Mouse (Mus musculus) G1E (cell line): ENCODE measurements around the gene Bmp5. TPM values are rescaled to one million over a fixed set of nuclear protein-coding genes. Genes with fewer than 3 reads are reported as not detected.
"Not testable (repeated sequence)": the region's sequence is repeated elsewhere in the genome, so short reads cannot be mapped to it uniquely, and the experiment has no call there.

Source experiments
- ATAC-seq: 2 replicates; pipeline ENCODE4 v1.8.0; 2016; ENCODE audit warnings: mild to moderate bottlenecking; ENCODE audit not compliant: insufficient number of reproducible peaks, poor library complexity, low FRiP score, severe bottlenecking; ENCODE audit errors: extremely low read depth
- DNase-seq: peaks from one replicate; pipeline ENCODE4 v3.0.0; 2012; ENCODE audit warnings: low spot score
- H3K27me3 ChIP-seq: 2 replicates; pipeline ENCODE4 v1.6.1; 2012; ENCODE audit warnings: mild to moderate bottlenecking, low read length, inconsistent platforms; ENCODE audit not compliant: insufficient read depth
- H3K36me3 ChIP-seq: replicated peaks from 2 replicates; pipeline ENCODE3; 2012; ENCODE audit warnings: mild to moderate bottlenecking, inconsistent platforms
- H3K4me1 ChIP-seq: 2 replicates; pipeline ENCODE4 v1.6.1; 2012; ENCODE audit warnings: low read depth, low read length, inconsistent platforms, mixed read lengths; ENCODE audit not compliant: insufficient read depth
- H3K4me3 ChIP-seq: 2 replicates; pipeline ENCODE4 v1.5.1; 2012; ENCODE audit warnings: low read depth, mild to moderate bottlenecking, inconsistent platforms, low read length, moderate library complexity, mixed read lengths
- H3K9me3 ChIP-seq: replicated peaks from 2 replicates; pipeline ENCODE4 v1.6.1; 2012; ENCODE audit warnings: inconsistent platforms
- CTCF ChIP-seq: IDR thresholded peaks from 2 replicates; pipeline ENCODE4 v1.5.1; 2012; ENCODE audit warnings: low read depth, low read length, inconsistent platforms, mixed read lengths
- GATA1 ChIP-seq: IDR thresholded peaks from 2 replicates; pipeline ENCODE4 v1.6.1; 2012; ENCODE audit warnings: borderline replicate concordance, low read length, inconsistent platforms, mixed read lengths
- GATA2 ChIP-seq: IDR thresholded peaks from 2 replicates; pipeline ENCODE4 v1.6.1; 2012; ENCODE audit warnings: low read depth, low read length, inconsistent platforms, borderline replicate concordance
- POLR2AphosphoS5 ChIP-seq: IDR thresholded peaks from 2 replicates; pipeline ENCODE4 v1.6.1; 2012; ENCODE audit warnings: low read depth, low read length, inconsistent platforms; ENCODE audit not compliant: insufficient replicate concordance
- TAL1 ChIP-seq: conservative IDR thresholded peaks from 2 replicates; pipeline ENCODE4 v1.6.1; 2012; ENCODE audit warnings: low read depth, low read length, inconsistent platforms, mixed read lengths
- polyA plus RNA-seq: library from polyadenylated mRNA; stranded (reverse); fragments of >175 nt; gene quantifications from 2 replicates; pipeline ENCODE4 v1.2.3, GENCODE M21; 2012
- total RNA-seq, 2 experiments: library from RNA; stranded (forward) in 1 of 2; stranded (reverse) in 1 of 2; fragments of 200-1000 nt in 1 of 2; fragments of >200 nt in 1 of 2; fragmentation: Nextera tagmentation in 1 of 2; gene quantifications; 2 replicates each; pipeline ENCODE4 v1.2.3; 2014 to 2017

Gene Bmp5
- total and polyA plus RNA-seq, 3 experiments, result 0.16 TPM; not detected in 2

DNA sequence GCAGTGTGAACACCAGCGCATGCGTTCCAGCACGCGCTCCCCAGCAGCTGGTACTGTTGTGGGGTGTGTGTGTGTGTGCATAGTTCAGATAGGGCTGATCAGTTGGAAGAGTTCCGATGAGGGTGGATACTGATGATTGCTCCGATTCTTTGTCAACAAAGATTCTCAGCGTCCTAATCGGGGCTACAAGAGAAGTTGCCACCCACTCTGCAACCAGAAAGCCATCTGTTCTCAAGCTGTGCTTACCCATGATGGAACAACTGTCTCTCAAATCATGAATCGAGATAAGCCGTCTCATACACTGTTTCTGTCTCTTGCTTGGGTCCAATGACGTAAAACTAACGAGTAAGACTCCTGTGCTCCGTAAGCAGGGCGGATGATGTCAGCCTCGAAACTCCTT lies 12.0 kb downstream of the Bmp5 start:
- no peak overlapping the region for H3K4me3 ChIP-seq
- TF ChIP-seq POLR2AphosphoS5 (no peak), CTCF (no peak), GATA2 (no peak), GATA1 (no peak), TAL1 (no peak)
- ATAC-seq, result no peak
- H3K27me3 ChIP-seq, result no peaks in the 10 kb centered on the region
- peaks cover 10% of the 10 kb centered on the region for H3K4me1 ChIP-seq
- no peaks in the 10 kb centered on the region for H3K9me3 ChIP-seq
- no peaks in the 10 kb centered on the region for H3K36me3 ChIP-seq
- DNase-seq, result no peak

DNA sequence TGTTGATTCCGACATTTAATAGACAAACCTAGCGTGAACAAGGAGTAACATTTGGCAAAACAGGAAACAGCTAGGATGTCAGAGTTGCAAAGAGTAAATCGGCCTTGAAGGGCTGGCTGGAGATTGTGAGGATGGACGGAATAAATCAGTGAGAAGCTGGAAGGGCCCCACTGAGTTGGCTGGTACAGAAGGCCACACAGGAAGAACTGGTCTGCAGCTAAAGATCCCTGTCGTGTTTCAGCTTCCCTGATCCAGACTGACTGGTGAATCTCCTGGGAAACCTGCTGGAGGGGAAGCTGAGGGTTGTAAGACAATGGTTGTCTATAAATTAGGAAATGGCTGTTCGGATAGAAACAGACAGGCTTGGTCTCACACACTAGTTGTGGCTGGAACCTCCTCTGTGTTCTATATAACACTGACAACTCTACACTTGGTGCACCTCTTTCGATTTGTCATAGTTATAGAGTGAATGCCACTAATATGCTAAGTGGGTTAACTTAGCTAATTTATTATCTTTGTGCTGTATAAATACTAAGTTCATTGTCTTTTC lies 14.8 kb downstream of the Bmp5 start:
- no peak for TF ChIP-seq TAL1
- TF ChIP-seq CTCF, result no peak
- TF ChIP-seq POLR2AphosphoS5, result no peak
- no peak for TF ChIP-seq GATA2
- no peak for TF ChIP-seq GATA1
- Histone ChIP-seq H3K4me3 (no peak overlapping the region), H3K4me1 (peaks cover 7% of the 10 kb centered on the region), H3K9me3 (no peaks in the 10 kb centered on the region), H3K27me3 (no peaks in the 10 kb centered on the region), H3K36me3 (no peaks in the 10 kb centered on the region)
- ATAC-seq (no peak), DNase-seq (no peak)

DNA sequence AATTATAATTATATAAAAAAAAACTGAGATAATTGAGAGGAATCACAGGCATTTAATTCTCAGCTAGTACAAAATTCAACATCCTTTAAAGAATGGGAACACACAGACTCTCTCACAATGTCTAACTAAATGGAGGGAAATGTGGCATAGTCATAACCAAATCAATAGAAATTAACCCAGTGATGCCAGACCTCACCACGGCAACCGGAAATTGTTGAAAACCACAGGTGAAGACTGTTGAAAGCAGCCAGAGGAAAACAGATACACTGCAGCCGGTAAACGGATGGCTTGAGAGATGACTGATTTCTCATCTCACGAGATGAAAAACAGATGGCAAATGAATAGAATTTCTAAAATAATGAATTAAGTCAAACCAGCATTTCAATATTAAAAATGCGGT lies 29.8 kb downstream of the Bmp5 start:
- Histone ChIP-seq H3K4me1 (peaks cover 2% of the 10 kb centered on the region; the same call in 1 of the 2 replicates), H3K4me3 (no peak overlapping the region), H3K27me3 (no peaks in the 10 kb centered on the region), H3K36me3 (no peaks in the 10 kb centered on the region), H3K9me3 (no peaks in the 10 kb centered on the region)
- TF ChIP-seq GATA2 (no peak), CTCF (no peak), TAL1 (no peak)
- DNase-seq, result no peak
- no peak for ATAC-seq

DNA sequence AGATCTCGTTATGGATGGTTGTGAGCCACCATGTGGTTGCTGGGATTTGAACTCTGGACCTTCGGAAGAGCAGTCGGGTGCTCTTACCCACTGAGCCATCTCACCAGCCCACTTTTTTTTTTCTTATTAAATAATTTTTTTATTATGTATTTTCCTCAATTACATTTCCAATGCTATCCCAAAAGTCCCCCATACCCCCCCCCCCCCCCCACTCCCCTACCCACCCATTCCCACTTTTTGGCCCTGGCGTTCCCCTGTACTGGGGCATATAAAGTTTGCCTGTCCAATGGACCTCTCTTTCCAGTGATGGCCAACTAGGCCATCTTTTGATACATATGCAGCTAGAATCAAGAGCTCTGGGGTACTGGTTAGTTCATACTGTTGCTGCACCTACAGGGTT lies 33.0 kb downstream of the Bmp5 start:
- H3K4me1 ChIP-seq, H3K9me3 ChIP-seq, ATAC-seq, H3K36me3 ChIP-seq, H3K4me3 ChIP-seq, H3K27me3 ChIP-seq, DNase-seq: not testable (repeated sequence)

DNA sequence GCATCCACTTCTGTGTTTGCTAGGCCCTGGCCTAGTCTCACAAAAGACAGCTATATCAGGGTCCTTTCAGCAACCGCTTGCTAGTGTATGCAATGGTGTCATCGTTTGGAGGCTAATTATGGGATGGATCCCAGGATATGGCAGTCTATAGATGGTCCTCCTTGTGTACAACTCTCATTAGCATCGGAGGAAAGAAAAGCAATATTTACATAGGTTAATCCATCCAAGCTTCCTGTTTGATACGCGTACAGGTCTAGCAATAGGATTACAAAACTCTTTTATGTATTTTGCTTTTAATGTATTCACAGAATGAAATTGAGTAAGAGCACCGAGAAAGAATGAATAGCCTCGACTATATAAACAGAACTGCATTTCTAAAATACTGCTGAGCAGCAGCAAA lies 33.5 kb downstream of the Bmp5 start:
- Histone ChIP-seq H3K9me3 (no peaks in the 10 kb centered on the region), H3K4me3 (no peak overlapping the region), H3K4me1 (no peaks in the 10 kb centered on the region), H3K36me3 (no peaks in the 10 kb centered on the region), H3K27me3 (no peaks in the 10 kb centered on the region)
- ATAC-seq, result no peak
- no peak for TF ChIP-seq CTCF
- TF ChIP-seq POLR2AphosphoS5, result no peak
- no peak for TF ChIP-seq GATA2
- no peak for TF ChIP-seq TAL1
- no peak for TF ChIP-seq GATA1
- no peak for DNase-seq

DNA sequence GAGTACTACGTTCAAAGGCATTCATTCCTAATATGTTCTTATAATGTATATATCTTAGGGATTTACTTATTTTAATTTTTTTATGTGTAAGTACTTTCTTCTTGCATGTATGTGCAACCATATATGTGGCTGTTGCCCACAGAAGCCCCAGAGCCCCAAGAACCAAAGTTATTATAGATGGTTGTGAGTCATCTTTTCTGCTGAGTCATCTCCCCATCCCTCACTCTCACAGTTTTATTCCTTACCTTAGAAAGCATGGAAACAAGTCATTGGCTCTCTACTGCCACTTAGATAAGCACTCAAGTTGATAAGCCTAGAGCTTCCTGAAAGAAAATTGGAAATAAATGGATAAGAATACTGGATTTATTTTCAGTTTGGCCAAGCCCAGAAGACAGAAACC lies 40.0 kb downstream of the Bmp5 start:
- H3K36me3 ChIP-seq, result no peaks in the 10 kb centered on the region
- no peaks in the 10 kb centered on the region for H3K27me3 ChIP-seq
- DNase-seq (no peak), ATAC-seq (no peak)
- H3K9me3 ChIP-seq, result no peaks in the 10 kb centered on the region
- peaks cover 9% of the 10 kb centered on the region for H3K4me1 ChIP-seq
- TF ChIP-seq GATA2, result no peak
- TF ChIP-seq POLR2AphosphoS5, result no peak
- TF ChIP-seq TAL1, result no peak
- TF ChIP-seq CTCF, result no peak
- no peak for TF ChIP-seq GATA1
- no peak overlapping the region for H3K4me3 ChIP-seq

DNA sequence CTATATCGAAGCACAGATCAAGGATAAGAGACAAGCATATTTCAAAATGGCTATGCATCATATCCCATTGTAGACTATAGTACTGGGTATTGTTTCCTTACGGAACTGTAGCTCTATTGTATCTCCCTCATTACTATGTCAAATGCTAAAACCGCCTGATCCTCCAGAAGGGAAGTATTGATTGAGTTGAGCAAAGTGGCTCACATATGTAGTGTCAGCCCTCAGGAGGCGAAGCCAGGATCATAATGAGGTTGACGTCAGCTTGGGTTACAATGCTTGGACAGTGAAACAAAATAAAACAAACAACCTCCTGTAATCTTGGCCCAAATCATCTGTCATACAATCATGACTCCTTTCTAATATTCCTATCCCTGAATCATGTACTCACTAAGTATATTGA lies 43.2 kb downstream of the Bmp5 start:
- H3K27me3 ChIP-seq, result no peaks in the 10 kb centered on the region
- H3K4me3 ChIP-seq, result no peak overlapping the region
- no peak for TF ChIP-seq GATA2
- no peak for TF ChIP-seq POLR2AphosphoS5
- no peak for TF ChIP-seq GATA1
- no peak for TF ChIP-seq CTCF
- TF ChIP-seq TAL1, result no peak
- H3K9me3 ChIP-seq, result no peaks in the 10 kb centered on the region
- ATAC-seq (no peak), DNase-seq (no peak)
- H3K4me1 ChIP-seq, result peaks cover 9% of the 10 kb centered on the region
- no peaks in the 10 kb centered on the region for H3K36me3 ChIP-seq
